ENCODE assay signal across 19 mouse cellular contexts in genomic region chr3:141575076-141575688, GRCm38 (mm10).
"Had no signal": no experiment of that assay in that cellular context is flagged by ENCODE, and none has a peak within 500 bp of the region (broad histone marks: within the 10 kb centered on the region; RNA-seq: fewer than 3 reads in every experiment).

No protein-coding gene starts in this region.

- H3K36me3 ChIP-seq: kidney, embryonic 15.5 days; liver, embryonic 13.5 days; neural tube, embryonic 13.5 days; stomach, embryonic 15.5 days had no signal

- H3K9ac ChIP-seq: kidney, embryonic 15.5 days; liver, embryonic 13.5 days; neural tube, embryonic 13.5 days; stomach, embryonic 15.5 days had no signal

- H3K9me3 ChIP-seq: kidney, embryonic 15.5 days; liver, embryonic 13.5 days; neural tube, embryonic 13.5 days; stomach, embryonic 15.5 days had no signal

- H3K27me3 ChIP-seq: kidney, embryonic 15.5 days; liver, embryonic 13.5 days; stomach, embryonic 15.5 days had no signal

- H3K27ac ChIP-seq: kidney, embryonic 15.5 days; liver, embryonic 13.5 days; neural tube, embryonic 13.5 days; stomach, embryonic 15.5 days had no signal

- H3K4me1 ChIP-seq: liver, embryonic 13.5 days; stomach, embryonic 15.5 days had no signal

- ATAC-seq: intestine, postnatal 0 days had no signal

- H3K4me2 ChIP-seq: kidney, embryonic 15.5 days; liver, embryonic 13.5 days; midbrain, embryonic 11.5 days; neural tube, embryonic 13.5 days; stomach, embryonic 15.5 days had no signal

- H3K4me3 ChIP-seq: kidney, embryonic 15.5 days; liver, embryonic 13.5 days; myocyte; neural tube, embryonic 13.5 days; stomach, embryonic 15.5 days had no signal

- DNase-seq: kidney, adult 8-10 months; kidney, postnatal 10 days; kidney, postnatal 4 days; left cerebral cortex, postnatal 4 days; liver, embryonic 13.5 days; lung, adult 2 months; lung, postnatal 14 days; lung, postnatal 4 days; midbrain, embryonic 14.5 days; retina, postnatal 1 day; right cerebral cortex, postnatal 25 days; spleen, adult 18-20 months; thymus, postnatal 25 days had no signal
